Mouse (Mus musculus): Measurements from ENCODE around the gene Ptgir. TPM values are rescaled to one million over a fixed set of nuclear protein-coding genes. Genes with fewer than 3 reads are reported as not detected.

Ptgir gene
- polyA plus RNA-seq, 1 experiment from 2014 or later, result 2.2 TPM

GRCm38 (mm10) chr7:16916342-16917265, 10.3 kb downstream of the Ptgir start:
- H3K36me3 ChIP-seq (ENCODE audit: inconsistent target), result peaks cover 40% of the 10 kb centered on the region
- WGBS (ENCODE audit: missing documents), result 89% methylated on average over 28 of the region's 30 CpGs
- H3K27ac ChIP-seq, result no peak overlapping the region
- H3K4me3 ChIP-seq (ENCODE audit: inconsistent target), result no peak overlapping the region
- peaks cover 33% of the 10 kb centered on the region for H3K79me2 ChIP-seq (ENCODE audit: inconsistent target)

DNA sequence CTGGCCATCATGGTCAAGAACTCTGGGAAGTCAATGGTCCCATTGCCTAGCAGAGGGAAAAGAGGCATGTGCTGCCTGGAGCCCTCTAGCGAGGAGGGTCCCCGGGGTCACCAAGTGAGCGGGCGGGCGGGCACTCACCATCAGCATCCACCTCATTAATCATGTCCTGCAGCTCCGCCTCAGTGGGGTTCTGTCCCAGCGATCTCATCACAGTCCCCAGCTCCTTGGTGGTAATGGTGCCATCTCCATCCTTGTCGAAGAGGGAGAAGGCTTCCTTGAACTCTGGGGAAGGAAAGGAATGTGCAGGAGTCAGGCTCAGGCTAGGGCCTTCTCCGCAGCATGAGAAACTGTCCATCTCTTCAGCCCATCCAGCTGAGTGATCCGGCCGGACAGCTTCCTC, 11.2 kb downstream of the Ptgir start:
- Histone ChIP-seq H3K36me3 (ENCODE audit: inconsistent target) (peaks cover 40% of the 10 kb centered on the region), H3K79me2 (ENCODE audit: inconsistent target) (peaks cover 42% of the 10 kb centered on the region), H3K4me3 (ENCODE audit: inconsistent target) (no peak overlapping the region), H3K27ac (no peak overlapping the region)
- 95% methylated on average over 9 of the region's 11 CpGs for WGBS (ENCODE audit: missing documents)

DNA sequence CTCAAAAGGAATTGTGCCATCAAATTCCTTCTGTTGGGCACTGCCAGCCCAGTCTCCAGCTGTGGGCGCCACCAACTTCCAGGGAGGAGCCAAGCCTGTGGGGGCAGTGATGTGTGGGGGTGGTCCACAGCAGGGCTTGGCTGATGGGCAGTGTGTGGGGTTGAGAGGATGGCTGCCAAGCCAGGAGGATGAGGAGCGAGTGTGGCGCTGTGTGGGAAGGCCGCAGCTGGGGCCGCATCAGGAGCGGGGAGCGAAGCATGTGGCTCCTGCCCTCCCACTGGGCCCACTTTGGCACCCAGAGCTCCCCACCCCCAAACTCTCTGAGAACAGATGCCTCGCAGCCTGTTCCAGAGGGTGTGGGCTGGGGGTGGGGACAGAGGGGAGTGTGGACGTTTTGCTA, 11.7 kb downstream of the Ptgir start:
- WGBS (ENCODE audit: missing documents), result 97% methylated on average over 8 of the region's 9 CpGs
- Histone ChIP-seq H3K27ac (no peak overlapping the region), H3K36me3 (ENCODE audit: inconsistent target) (peaks cover 40% of the 10 kb centered on the region), H3K4me3 (ENCODE audit: inconsistent target) (no peak overlapping the region), H3K79me2 (ENCODE audit: inconsistent target) (peaks cover 48% of the 10 kb centered on the region)

DNA sequence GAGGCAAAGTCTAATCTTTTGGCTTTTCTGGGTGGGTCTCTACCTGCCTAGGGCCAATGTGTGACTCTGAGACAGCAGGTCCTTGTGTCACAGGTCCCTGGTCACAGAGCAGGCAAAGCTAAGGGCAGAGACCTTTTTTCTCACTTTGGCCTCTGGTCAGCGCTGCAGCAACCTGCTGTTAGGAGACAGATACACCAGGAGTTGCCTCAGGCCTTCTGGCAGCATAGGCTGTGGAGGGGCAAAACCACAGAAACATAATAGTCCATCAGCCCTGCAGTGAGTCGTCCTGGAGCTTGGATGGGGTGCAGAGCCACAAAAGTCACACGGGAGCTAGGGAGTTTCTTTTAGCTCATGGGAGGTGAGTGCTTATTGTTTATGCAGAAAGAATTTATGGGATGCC, 12.4 kb downstream of the Ptgir start:
- peaks cover 40% of the 10 kb centered on the region for H3K36me3 ChIP-seq (ENCODE audit: inconsistent target)
- no peak overlapping the region for H3K4me3 ChIP-seq (ENCODE audit: inconsistent target)
- H3K79me2 ChIP-seq (ENCODE audit: inconsistent target), result peaks cover 54% of the 10 kb centered on the region
- H3K27ac ChIP-seq, result no peak overlapping the region
- 93% methylated on average over 3 of the region's 3 CpGs for WGBS (ENCODE audit: missing documents)

DNA sequence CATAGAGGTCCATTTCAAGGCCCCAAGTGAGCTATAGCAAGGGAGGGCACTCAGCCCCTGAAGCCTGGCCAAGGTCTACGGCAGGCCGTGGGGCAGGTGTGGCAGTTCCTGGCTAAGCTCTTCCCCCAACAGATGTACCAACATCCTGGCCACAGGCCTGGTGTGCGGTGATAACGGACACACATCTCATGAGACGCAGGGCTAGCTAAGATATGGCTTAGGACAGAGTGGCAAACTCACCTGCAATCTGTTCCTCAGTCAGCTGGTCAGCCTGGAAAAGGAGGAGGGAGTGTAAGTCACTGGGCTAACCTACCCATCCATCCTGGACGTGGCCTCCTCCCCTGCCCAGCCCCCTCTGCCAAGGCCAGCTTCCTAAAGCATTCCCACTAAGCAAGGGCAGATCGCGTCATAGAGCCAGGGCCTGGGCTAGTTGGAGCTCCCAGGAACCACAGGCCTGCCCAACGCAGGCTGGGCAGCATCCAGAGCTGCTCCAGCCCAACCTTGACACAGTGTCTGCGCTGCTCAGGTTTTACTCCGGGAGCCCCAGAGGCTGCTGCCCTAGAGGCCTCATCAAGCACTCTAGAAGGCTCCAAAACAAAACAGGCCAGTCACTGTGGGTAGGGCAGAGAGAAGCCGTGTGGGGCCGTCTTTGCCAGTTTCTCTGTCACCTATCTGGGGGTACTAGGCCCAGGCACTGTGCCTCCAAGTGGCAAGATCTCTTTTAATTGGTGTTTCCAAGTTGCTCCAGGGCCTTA, 13.3 kb downstream of the Ptgir start:
- no peak overlapping the region for H3K27ac ChIP-seq
- H3K36me3 ChIP-seq (ENCODE audit: inconsistent target), result peaks cover 40% of the 10 kb centered on the region

DNA sequence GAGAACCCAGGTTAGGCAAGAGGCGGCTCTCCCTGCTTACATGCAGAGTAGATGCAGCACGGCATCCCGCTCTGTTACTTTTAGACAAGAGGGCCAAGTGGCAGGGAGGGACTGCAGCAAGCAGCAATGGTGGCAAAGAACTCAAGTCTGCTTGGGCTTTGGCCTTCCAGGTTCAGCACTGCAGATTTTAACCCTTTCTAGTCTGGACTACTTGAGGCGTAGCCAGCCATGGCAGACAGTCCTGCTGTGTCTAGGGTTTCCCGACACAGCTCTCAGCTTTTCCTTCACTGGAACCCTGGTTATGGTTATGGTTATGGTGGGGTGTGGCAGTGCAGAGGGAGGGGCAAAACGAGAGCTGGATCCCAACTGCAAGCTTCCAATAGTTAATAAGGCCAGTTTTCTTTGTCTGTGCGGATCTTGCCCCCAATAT, 13.9 kb downstream of the Ptgir start:
- no peak overlapping the region for H3K4me3 ChIP-seq (ENCODE audit: inconsistent target)
- H3K27ac ChIP-seq, result no peak overlapping the region
- peaks cover 37% of the 10 kb centered on the region for H3K36me3 ChIP-seq (ENCODE audit: inconsistent target)
- H3K79me2 ChIP-seq (ENCODE audit: inconsistent target), result peaks cover 54% of the 10 kb centered on the region
- 91% methylated on average over 6 of the region's 7 CpGs for WGBS (ENCODE audit: missing documents)

More for the DNA sequence above, 13.3 kb downstream of the Ptgir start:
- no peak overlapping the region for H3K4me3 ChIP-seq (ENCODE audit: inconsistent target)
- 79% methylated on average over 13 of the region's 13 CpGs for WGBS (ENCODE audit: missing documents)
- peaks cover 54% of the 10 kb centered on the region for H3K79me2 ChIP-seq (ENCODE audit: inconsistent target)

- 91% methylated on average over 21 of the region's 21 CpGs for WGBS (ENCODE audit: missing documents)
- H3K36me3 ChIP-seq (ENCODE audit: inconsistent target), result peaks cover 30% of the 10 kb centered on the region
- no peak overlapping the region for H3K27ac ChIP-seq
- H3K79me2 ChIP-seq (ENCODE audit: inconsistent target), result peaks cover 54% of the 10 kb centered on the region
- no peak overlapping the region for H3K4me3 ChIP-seq (ENCODE audit: inconsistent target)
Observed at GRCm38 (mm10) chr7:16920818-16921791, 14.8 kb downstream of the Ptgir start.

DNA sequence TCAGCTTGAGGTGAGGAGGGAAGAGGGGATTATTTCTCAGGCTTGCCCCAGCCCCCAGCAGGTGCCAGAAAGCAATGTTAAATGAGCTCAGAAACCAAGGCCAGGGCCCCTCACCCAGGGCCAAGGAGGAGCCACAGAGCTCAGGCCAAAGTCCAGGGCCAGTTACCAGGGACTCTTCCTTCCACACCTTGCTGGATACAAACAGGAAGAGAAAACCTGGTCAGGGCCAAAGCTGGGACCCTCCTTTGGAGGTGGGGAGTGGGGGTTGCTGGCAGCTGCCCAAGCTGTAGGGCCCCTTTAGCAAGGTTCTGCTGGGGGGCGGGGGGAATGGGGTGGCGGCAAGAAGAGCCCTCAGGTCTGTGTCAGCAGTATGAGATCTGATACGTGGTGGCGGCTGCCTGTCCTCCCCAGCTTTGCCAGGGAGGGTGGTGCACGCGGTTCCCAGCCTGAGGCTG, 15.6 kb downstream of the Ptgir start:
- WGBS (ENCODE audit: missing documents), result 54% methylated on average over 6 of the region's 6 CpGs
- Histone ChIP-seq H3K27ac (no peak overlapping the region), H3K36me3 (ENCODE audit: inconsistent target) (peaks cover 24% of the 10 kb centered on the region), H3K4me3 (ENCODE audit: inconsistent target) (no peak overlapping the region), H3K79me2 (ENCODE audit: inconsistent target) (peaks cover 54% of the 10 kb centered on the region)

DNA sequence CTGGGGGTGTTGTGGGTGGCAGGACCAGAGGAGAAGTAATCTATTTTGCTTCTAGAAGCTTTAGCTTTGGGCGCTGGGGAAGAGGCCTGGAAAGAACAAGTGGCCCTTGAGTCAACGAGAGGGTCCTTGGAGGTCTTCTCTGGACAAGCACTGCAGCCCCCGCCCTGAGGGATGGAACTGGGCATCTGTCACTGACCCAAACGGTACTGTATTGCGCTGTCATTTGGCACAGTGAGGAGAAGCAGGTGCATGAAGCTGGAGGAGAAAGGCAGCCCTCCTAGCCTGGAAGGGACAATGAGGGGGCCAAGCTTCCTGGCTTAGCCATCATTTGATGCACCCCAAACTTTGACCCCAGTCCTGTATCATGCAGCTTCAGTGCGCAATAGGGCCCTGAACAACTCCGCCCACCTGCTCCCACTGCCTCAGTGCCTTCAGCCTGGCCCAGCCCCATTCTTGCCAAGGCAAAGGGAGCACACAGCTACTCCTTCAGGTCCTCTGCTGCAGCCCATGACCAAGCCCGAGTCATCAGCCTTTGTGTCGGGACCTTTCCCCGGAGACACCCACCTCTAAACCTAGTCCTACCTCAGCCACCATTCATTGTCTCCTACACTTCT, 16.2 kb downstream of the Ptgir start:
- peak overlapping the region; percentile 86 for H3K27ac ChIP-seq
- peaks cover 54% of the 10 kb centered on the region for H3K79me2 ChIP-seq (ENCODE audit: inconsistent target)
- H3K36me3 ChIP-seq (ENCODE audit: inconsistent target), result peaks cover 18% of the 10 kb centered on the region; the same call in 1 of the 2 replicates
- 41% methylated on average over 10 of the region's 10 CpGs for WGBS (ENCODE audit: missing documents)
- peak overlapping the region; percentile 100 for H3K4me3 ChIP-seq (ENCODE audit: inconsistent target)

- Histone ChIP-seq H3K4me3 (ENCODE audit: inconsistent target) (peak overlapping the region; percentile 100), H3K27ac (peak overlapping the region; percentile 86), H3K79me2 (ENCODE audit: inconsistent target) (peaks cover 52% of the 10 kb centered on the region), H3K36me3 (ENCODE audit: inconsistent target) (peaks cover 15% of the 10 kb centered on the region; the same call in 1 of the 2 replicates)
- under 1% methylated on average over 52 of the region's 57 CpGs for WGBS (ENCODE audit: missing documents)
Observed at GRCm38 (mm10) chr7:16923283-16924036, 17.2 kb downstream of the Ptgir start.

DNA sequence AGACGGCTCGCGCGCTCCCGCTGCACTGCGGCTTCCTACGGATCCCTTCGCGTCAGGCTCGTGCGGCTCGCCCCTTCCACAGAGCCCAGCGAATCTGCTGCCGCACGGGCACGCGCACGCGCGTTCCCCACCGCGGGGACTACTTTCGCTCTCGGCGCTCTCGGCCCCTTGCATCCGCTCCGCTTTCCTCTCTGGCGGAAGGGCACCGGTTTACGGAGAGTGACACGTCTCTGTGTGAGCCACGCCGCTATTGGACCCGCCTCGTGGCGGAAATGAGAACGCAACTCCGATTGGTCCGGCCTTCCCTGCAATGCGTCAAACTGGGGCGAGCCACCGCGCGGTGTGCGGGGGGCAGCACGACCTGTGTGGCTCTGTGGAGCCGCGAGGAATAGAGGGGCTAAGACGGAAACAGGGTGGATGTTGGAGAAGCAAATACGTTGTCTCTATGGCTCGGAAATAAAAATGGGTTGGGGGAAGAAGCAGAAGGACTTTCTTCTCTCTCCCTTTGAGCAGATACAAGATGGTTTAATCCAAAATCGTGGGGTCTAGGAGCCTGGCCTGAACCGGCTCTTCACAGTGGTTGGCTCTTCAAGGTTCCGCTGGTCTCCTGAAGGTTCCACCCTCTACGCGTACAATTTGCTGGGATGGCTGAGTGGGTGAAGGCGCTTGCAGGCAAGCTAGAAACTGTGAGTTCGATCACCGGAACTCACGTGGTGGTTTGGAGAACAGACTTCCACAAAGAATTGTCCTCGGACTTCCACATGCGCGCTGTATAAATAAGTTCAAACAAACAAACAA, 17.9 kb downstream of the Ptgir start, which contains the start of gene Calm3:
TSS of gene Calm3 (minus strand) at position 78 of the 798 bp plus-strand sequence.
- H3K27ac ChIP-seq, result peak within 1 kb of the TSS; percentile 94
- 2% methylated on average over 56 of the region's 64 CpGs for WGBS (ENCODE audit: missing documents)
- H3K36me3 ChIP-seq (ENCODE audit: inconsistent target), result peaks cover 9% of the 10 kb centered on the region; the same call in 1 of the 2 replicates
- peak within 1 kb of the TSS; percentile 100 for H3K4me3 ChIP-seq (ENCODE audit: inconsistent target)
- H3K79me2 ChIP-seq (ENCODE audit: inconsistent target), result peaks cover 44% of the 10 kb centered on the region

DNA sequence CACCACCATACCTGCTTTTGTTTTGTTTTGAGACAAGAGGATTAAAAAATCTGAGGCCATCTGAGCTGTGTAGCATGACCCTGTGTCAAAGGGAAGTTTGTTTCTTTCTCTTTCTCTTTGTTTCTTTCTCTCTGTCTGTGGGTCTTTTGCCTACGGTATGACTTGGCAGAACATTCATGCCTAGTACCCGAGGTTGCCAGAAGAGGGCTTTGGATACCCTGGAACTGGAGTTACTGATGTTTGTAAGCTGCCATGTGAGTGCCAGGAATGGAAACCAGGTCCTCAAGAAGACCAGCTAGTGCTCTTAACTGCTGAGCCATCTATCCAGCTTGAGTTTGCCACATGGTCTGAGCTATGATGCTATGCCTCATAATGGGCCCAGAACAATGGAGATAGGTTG, 22.1 kb downstream of the Ptgir start:
- Histone ChIP-seq H3K4me3 (ENCODE audit: inconsistent target) (no peak overlapping the region), H3K79me2 (ENCODE audit: inconsistent target) (peaks cover 3% of the 10 kb centered on the region), H3K36me3 (ENCODE audit: inconsistent target) (no peaks in the 10 kb centered on the region), H3K27ac (no peak overlapping the region)
- WGBS (ENCODE audit: missing documents), result 8% methylated on average over 2 of the region's 2 CpGs

Data from macrophage (primary cell).